Mouse (Mus musculus): ENCODE measurements around the gene Fign. TPM values are rescaled to one million over a fixed set of nuclear protein-coding genes. Genes with fewer than 3 reads are reported as not detected.

The Fign gene
- total RNA-seq (2023) = 0.05 TPM in 1 of 2 replicates, not detected in the other

DNA sequence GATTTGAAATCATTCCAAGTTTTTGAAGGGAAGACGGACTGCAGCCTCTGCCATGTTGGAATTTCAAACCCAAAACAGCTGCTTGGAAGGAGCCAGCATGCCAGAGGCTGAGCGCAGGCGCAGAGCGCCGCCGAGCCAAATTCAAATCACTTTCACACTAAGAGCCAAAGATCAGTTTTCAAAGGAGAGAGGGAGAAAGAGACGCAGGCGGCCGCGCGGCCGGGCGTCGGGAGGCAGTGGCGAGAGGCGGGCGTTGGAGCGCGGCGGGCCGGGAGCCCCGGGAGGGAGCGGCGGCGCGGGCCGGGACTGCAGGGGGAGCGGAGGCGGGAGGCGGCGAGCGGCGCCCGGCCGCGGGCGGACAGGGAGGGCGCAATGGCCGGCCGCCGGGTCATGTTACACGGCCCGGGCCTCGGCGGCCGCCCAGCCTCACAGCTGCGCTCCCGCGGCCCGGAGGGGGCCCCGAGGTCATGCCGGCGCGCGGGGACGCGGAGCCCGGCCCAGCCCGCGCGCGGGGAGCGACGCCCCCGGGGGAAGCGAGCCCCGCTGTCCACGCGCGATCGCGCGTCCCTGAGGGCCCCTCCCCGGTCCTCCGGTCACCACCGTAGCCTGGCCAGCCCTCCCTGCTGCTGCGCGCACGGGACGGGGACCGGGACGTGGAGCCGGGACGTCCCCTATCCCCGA lies at the start of gene Fign:
TSS of gene Fign (minus strand) at position 102 of the 681 bp plus-strand sequence.

All from neutrophil, adult 65 days (primary cell).